Mouse (Mus musculus) kidney, embryonic 16.5 days (tissue): Measurements from ENCODE around the gene Fbxl12. TPM values are rescaled to one million over a fixed set of nuclear protein-coding genes. Genes with fewer than 3 reads are reported as not detected.
"Not testable (repeated sequence)": the region's sequence is repeated elsewhere in the genome, so short reads cannot be mapped to it uniquely, and the experiment has no call there.

Experiments
- ATAC-seq: fragments of 200-750 bp; cut with Nextera tagmentation; 2 replicates; pipeline ENCODE4 v1.8.0; 2017; ENCODE audit warnings: moderate TSS enrichment; ENCODE audit not compliant: low FRiP score, low TSS enrichment
- H3K27ac ChIP-seq: fragments of 300-500 bp; sonication (generic); 2 replicates; pipeline ENCODE4 v1.5.1; 2014; ENCODE audit warnings: low read length
- H3K27me3 ChIP-seq: fragments of 300-500 bp; sonication (generic); 2 replicates; pipeline ENCODE4 v1.6.1; 2014; ENCODE audit warnings: low read length, control low read depth, mixed read lengths; ENCODE audit not compliant: insufficient read depth
- H3K36me3 ChIP-seq: fragments of 300-500 bp; sonication (generic); 2 replicates; pipeline ENCODE4 v1.6.1; 2014; ENCODE audit warnings: low read length, control low read depth, mixed read lengths; ENCODE audit not compliant: insufficient read depth
- H3K4me1 ChIP-seq: fragments of 300-500 bp; sonication (generic); 2 replicates; pipeline ENCODE4 v1.6.1; 2014; ENCODE audit warnings: low read length, control low read depth, mixed read lengths; ENCODE audit not compliant: insufficient read depth
- H3K4me2 ChIP-seq: fragments of 300-500 bp; sonication (generic); replicated peaks from 2 replicates; pipeline ENCODE4 v1.6.1; 2014; ENCODE audit warnings: low read depth, low read length
- H3K4me3 ChIP-seq: fragments of 300-500 bp; sonication (generic); 2 replicates; pipeline ENCODE4 v1.5.1; 2014; ENCODE audit warnings: mild to moderate bottlenecking, low read length
- H3K9ac ChIP-seq: fragments of 300-500 bp; sonication (generic); replicated peaks from 2 replicates; pipeline ENCODE4 v1.6.1; 2014; ENCODE audit warnings: low read length
- H3K9me3 ChIP-seq: fragments of 300-500 bp; sonication (generic); 2 replicates; pipeline ENCODE4 v1.6.1; 2016; ENCODE audit warnings: low read length, control low read depth
- WGBS: fragments of 180-500 bp; shearing (Covaris S2); extraction: QIAGEN DNeasy Blood & Tissue Kit; methylation state at CpG from one replicate; pipeline ENCODE4 v1.1.7; 2014; 5-methylcytosine and 5-hydroxymethylcytosine counted together
- polyA plus RNA-seq: library from polyadenylated mRNA; unstranded; fragments of >200 nt; fragmentation: Nextera tagmentation; extraction: Ambion mirVana; gene quantifications from 2 replicates; pipeline ENCODE4 v1.2.1, GENCODE M21; 2015

Fbxl12 gene
- polyA plus RNA-seq, 1 experiment from 2014 or later, result 20.5 TPM

GRCm38 (mm10) chr9:20639486-20639885, 5.1 kb downstream of the Fbxl12 start:
- Histone ChIP-seq H3K27me3 (no peaks in the 10 kb centered on the region), H3K9me3 (no peaks in the 10 kb centered on the region), H3K36me3 (peaks cover 24% of the 10 kb centered on the region), H3K4me3 (no peak overlapping the region), H3K27ac (no peak overlapping the region), H3K4me1 (peaks cover 17% of the 10 kb centered on the region), H3K9ac (no peak overlapping the region), H3K4me2 (no peak overlapping the region)
- no peak for ATAC-seq
- 91% methylated on average over 4 of the region's 4 CpGs for WGBS

DNA sequence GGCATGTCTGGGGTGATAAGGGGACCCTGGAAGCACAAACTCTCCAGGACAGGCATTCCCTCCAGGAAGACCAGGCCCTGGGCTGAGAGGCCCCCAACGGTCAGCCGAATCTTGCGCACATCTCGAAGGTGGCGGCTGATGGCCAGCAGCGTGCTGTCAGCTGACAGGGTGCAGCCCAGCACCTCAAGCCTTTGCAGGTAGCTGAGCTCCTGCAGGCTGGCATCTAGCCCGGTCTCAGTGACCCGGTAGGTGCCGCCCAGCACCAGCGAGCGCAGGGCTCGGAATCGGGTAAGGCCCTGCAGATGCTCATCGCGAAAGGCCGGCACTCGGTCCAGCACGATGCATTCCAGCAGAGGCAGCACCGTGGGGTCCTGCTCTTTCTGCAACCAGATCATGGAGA, 6.0 kb downstream of the Fbxl12 start:
- Histone ChIP-seq H3K9ac (no peak overlapping the region), H3K4me2 (no peak overlapping the region), H3K27me3 (no peaks in the 10 kb centered on the region), H3K4me1 (peaks cover 14% of the 10 kb centered on the region), H3K4me3 (no peak overlapping the region), H3K36me3 (peaks cover 24% of the 10 kb centered on the region), H3K27ac (no peak overlapping the region), H3K9me3 (no peaks in the 10 kb centered on the region)
- ATAC-seq, result no peak
- 94% methylated on average over 19 of the region's 19 CpGs for WGBS

DNA sequence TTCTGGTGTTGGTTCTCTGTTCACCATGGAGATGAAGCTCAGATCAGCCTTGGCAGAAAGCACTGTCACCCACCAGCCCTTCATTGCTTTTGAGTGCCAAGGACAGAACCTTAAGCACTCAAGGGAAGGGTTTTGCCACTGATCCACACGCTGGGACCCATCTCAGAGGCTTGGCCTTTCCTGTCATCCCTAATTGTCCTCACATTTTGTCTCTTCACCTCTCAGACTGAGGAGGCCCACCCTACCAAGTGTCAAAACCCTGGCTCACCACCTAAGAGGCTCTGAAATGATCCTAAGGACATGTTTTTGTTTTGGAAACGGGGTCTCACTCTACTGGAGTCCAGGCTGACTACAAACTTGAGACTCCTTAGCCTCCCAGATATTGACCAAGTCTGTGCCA, 7.8 kb downstream of the Fbxl12 start:
- ATAC-seq, result no peak
- no peaks in the 10 kb centered on the region for H3K9me3 ChIP-seq
- peaks cover 11% of the 10 kb centered on the region for H3K4me1 ChIP-seq
- WGBS, result 81% methylated on average over 2 of the region's 2 CpGs
- no peaks in the 10 kb centered on the region for H3K27me3 ChIP-seq
- no peak overlapping the region for H3K9ac ChIP-seq
- H3K4me3 ChIP-seq, result no peak overlapping the region
- H3K27ac ChIP-seq, result no peak overlapping the region
- no peak overlapping the region for H3K4me2 ChIP-seq
- H3K36me3 ChIP-seq, result peaks cover 24% of the 10 kb centered on the region

DNA sequence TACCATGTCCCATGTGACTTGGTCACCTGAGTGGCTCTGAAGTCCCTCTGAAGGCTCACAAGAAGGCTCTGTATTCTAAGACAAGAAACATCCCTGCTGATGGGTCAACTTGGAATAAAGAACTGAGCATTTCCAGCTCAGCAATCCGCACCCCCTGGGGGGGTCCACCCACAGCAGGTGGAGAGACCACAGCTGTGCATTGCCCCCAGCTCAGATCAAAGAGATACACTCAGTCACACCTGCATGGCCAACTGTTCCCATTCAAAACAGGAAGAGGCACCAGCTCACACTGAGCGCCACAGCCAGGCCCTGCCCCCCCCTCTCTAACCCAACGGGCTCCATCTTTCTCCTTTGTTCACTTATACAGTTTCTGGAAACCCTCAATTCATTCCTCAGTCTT, 8.3 kb downstream of the Fbxl12 start:
- no peaks in the 10 kb centered on the region for H3K27me3 ChIP-seq
- peaks cover 7% of the 10 kb centered on the region for H3K4me1 ChIP-seq
- H3K27ac ChIP-seq, result no peak overlapping the region
- WGBS, result 71% methylated on average over 3 of the region's 3 CpGs
- H3K9ac ChIP-seq, result no peak overlapping the region
- H3K4me2 ChIP-seq, result no peak overlapping the region
- peaks cover 24% of the 10 kb centered on the region for H3K36me3 ChIP-seq
- ATAC-seq, result no peak
- H3K4me3 ChIP-seq, result no peak overlapping the region
- H3K9me3 ChIP-seq, result no peaks in the 10 kb centered on the region

DNA sequence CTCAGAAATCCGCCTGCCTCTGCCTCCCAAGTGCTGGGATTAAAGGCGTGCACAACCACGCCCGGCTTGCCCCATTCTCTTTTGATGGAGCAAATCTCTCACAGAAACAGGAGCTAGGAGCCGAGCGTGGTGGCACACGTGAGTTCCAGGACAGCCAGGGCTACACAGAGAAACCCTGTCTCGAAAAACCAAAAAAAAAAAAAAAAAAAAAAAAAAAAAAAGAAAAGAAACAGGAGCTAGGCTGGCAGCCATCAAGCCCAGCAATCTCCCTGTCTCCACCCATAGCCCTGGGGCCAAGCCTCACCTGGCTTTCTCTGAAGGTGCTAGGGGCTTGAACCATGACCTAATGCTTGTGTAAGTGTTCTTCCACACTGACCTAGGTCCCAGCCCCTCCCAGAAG, 8.9 kb downstream of the Fbxl12 start:
- peaks cover 24% of the 10 kb centered on the region for H3K36me3 ChIP-seq
- not testable (repeated sequence) for H3K4me2 ChIP-seq, H3K4me3 ChIP-seq, H3K4me1 ChIP-seq, H3K27ac ChIP-seq, H3K9me3 ChIP-seq, H3K9ac ChIP-seq, ATAC-seq, H3K27me3 ChIP-seq
- 88% methylated on average over 8 of the region's 8 CpGs for WGBS

GRCm38 (mm10) chr9:20631332-20631731, 13.2 kb downstream of the Fbxl12 start:
- Histone ChIP-seq H3K9ac (no peak overlapping the region), H3K4me2 (no peak overlapping the region), H3K4me3 (no peak overlapping the region), H3K27ac (no peak overlapping the region), H3K27me3 (no peaks in the 10 kb centered on the region), H3K36me3 (0 out of 2 replicates have a peak, but pooled peaks cover 2% of the 10 kb centered on the region), H3K4me1 (no peaks in the 10 kb centered on the region), H3K9me3 (no peaks in the 10 kb centered on the region)
- ATAC-seq, result no peak
- 98% methylated on average over 2 of the region's 2 CpGs for WGBS

DNA sequence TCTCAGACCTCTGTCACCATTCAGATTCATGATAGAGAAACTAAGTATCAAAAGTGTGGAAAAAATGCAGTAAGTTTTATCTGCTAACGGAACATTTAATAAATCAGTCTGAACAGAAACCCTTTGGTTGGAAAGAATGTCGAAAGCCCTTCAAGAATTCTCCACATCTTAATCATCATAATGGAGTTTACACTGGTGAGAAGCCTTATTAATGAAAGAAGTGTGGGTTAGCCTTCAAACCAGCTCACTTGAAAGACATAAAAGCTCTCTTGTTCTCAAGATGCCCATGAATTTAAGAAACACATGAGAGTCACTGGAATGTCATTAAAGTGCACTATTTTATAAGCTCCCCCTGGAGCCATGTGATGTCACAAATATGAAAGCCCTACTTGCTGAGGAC, 27.9 kb downstream of the Fbxl12 start:
- 86% methylated on average over 2 of the region's 2 CpGs for WGBS
- no peak for ATAC-seq
- H3K27ac ChIP-seq, result no peak overlapping the region

DNA sequence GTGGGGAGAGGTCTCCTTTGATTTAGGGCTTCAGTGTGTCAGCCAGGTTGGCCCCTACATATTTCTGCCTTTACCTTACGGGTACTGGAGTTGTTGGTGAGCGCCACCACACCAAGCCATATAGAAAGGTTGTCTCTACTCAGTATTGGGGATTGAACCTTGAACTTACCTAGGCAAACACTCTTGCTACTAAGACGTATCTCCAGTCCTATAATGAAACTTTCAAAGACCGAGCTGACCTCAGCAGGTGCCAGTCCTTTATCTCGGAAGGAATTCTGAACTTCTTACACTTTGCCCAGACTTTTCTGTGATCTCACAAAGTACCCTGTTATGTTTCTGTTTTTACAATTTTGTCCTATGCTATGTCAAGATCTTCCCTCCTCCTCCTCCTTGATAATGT, 32.6 kb downstream of the Fbxl12 start:
- H3K4me2 ChIP-seq, result no peak overlapping the region
- peaks cover 6% of the 10 kb centered on the region; the same call in 1 of the 2 replicates for H3K36me3 ChIP-seq
- H3K9ac ChIP-seq, result no peak overlapping the region
- H3K9me3 ChIP-seq, result no peaks in the 10 kb centered on the region; the same call in 1 of the 2 replicates
- no peaks in the 10 kb centered on the region for H3K27me3 ChIP-seq
- ATAC-seq, result no peak
- H3K27ac ChIP-seq, result no peak overlapping the region
- H3K4me3 ChIP-seq, result no peak overlapping the region
- WGBS, result 72% methylated on average over 5 of the region's 5 CpGs
- H3K4me1 ChIP-seq, result no peaks in the 10 kb centered on the region

More for the DNA sequence above, 27.9 kb downstream of the Fbxl12 start:
- no peak overlapping the region for H3K4me2 ChIP-seq
- H3K9me3 ChIP-seq, result no peaks in the 10 kb centered on the region
- H3K4me1 ChIP-seq, result no peaks in the 10 kb centered on the region
- H3K4me3 ChIP-seq, result no peak overlapping the region
- no peaks in the 10 kb centered on the region for H3K27me3 ChIP-seq
- H3K36me3 ChIP-seq, result no peaks in the 10 kb centered on the region
- H3K9ac ChIP-seq, result no peak overlapping the region

DNA sequence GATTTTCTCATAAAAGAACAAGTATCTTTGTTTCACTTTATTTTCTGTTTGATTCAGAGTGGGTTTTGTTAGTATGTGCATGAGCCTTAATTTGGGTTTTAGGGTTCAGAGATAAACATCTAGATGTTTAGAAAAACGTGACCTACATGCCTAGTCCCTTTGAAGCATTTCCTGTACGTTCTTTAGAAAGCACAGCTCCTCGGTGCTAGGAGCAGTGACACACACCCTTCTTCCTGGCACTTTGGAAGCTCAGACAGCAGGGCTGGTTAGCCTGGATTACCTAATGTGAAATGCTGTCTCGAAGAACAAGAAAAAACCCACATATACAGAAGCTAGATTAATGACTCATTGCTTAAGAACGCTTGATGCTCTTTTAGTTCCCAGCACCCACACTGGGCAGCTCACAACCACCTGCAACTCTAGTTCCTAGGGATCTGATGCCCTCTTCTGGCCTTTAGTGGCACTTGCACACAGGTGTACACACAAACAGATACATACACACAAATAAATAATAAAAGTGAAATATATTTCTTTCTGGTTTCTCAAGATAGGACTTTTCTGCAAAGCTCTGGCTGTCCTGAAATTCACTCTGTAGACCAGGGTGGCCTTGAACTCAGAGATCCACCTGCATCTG, 34.6 kb downstream of the Fbxl12 start:
- H3K27me3 ChIP-seq, result no peaks in the 10 kb centered on the region
- no peak for ATAC-seq
- H3K4me1 ChIP-seq, result peaks cover 6% of the 10 kb centered on the region
- H3K4me3 ChIP-seq, result no peak overlapping the region
- no peak overlapping the region for H3K4me2 ChIP-seq
- 81% methylated on average over 5 of the region's 5 CpGs for WGBS
- H3K9ac ChIP-seq, result no peak overlapping the region
- peaks cover 6% of the 10 kb centered on the region; the same call in 1 of the 2 replicates for H3K36me3 ChIP-seq
- H3K27ac ChIP-seq, result no peak overlapping the region
- no peaks in the 10 kb centered on the region; the same call in 1 of the 2 replicates for H3K9me3 ChIP-seq

DNA sequence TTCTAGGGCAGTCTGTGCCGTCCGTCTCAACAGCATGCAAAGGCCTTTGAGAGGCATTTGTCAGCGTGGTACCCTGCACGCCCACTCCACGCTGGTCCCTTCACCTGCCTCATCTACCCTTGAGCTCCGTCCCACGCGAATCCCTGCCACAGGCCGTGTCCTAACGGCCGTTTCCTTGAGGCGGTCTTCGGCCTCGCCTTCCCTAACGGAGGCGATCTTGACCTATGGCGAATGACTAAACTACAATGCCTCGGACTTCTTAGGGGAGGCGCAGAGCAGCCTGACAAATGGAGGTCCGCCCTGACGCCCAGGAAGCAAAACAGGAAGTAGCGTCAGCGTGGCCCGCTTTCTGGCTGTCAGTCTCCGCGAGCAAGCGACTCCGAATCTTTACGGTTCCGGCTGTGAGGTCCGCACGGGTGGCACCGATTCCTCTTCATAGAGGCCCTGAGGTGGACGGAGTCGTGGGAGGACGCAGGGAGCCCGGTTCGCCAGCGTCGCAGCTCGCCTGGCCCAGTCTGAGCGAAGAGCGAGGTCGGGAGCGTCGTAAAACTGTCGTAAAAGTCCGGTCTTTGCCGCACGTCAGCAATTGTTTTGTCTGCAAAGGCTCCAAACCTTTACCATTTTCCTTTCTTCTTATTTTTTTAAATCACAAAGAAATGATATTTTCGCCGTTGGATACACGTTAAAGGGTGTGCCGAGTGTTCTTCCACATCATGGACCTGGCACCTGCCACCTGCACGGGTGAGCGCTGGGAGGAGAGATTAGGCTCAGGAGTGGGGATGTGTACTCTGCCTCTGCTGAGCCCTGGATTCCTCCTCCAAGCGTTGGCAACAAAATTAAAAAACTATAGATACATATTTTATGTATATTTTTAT, 37.2 kb downstream of the Fbxl12 start:
- Histone ChIP-seq H3K9me3 (no peaks in the 10 kb centered on the region; the same call in 1 of the 2 replicates), H3K36me3 (peaks cover 6% of the 10 kb centered on the region; the same call in 1 of the 2 replicates), H3K27ac (peak overlapping the region; percentile 98), H3K4me2 (peak overlapping the region; percentile 65), H3K27me3 (no peaks in the 10 kb centered on the region), H3K9ac (peak overlapping the region; percentile 86), H3K4me1 (peaks cover 6% of the 10 kb centered on the region), H3K4me3 (peak overlapping the region; percentile 65)
- peak; percentile 92 for ATAC-seq
- under 1% methylated on average over 57 of the region's 57 CpGs for WGBS
